Mouse (Mus musculus) ES-E14 (cell line): ENCODE measurements around the gene Gpatch11. TPM values are rescaled to one million over a fixed set of nuclear protein-coding genes. Genes with fewer than 3 reads are reported as not detected.

Source experiments
- DNase-seq: peaks from one replicate; pipeline ENCODE4 v3.0.0-alpha.2; 2013; ENCODE audit warnings: low read depth, low spot score
- H3K27ac ChIP-seq: 2 replicates; pipeline ENCODE4 v1.5.1; 2012; ENCODE audit warnings: low read depth, mild to moderate bottlenecking, low read length, moderate library complexity, mixed read lengths; ENCODE audit not compliant: poor library complexity, insufficient read depth, severe bottlenecking
- H3K36me3 ChIP-seq: 2 replicates; pipeline ENCODE4 v1.6.1; 2012; ENCODE audit warnings: mild to moderate bottlenecking, low read length, moderate library complexity, mixed read lengths; ENCODE audit not compliant: control insufficient read depth, poor library complexity, insufficient read depth, severe bottlenecking
- H3K4me1 ChIP-seq, 2 experiments: fragments of 150-350 bp in 1 of 2; sonication (generic) in 1 of 2; 2 replicates each; pipeline ENCODE4 v1.6.1; 2012; ENCODE audit warnings: low read length in 2 of 2, mild to moderate bottlenecking in 1 of 2, mixed read lengths in 1 of 2; ENCODE audit not compliant: control insufficient read depth in 2 of 2, insufficient read depth in 2 of 2, poor library complexity in 1 of 2
- H3K4me3 ChIP-seq, 2 experiments: fragments of 150-350 bp in 1 of 2; sonication (generic) in 1 of 2; 2 replicates each; pipeline ENCODE4 v1.5.1; 2012; ENCODE audit warnings: low read length in 2 of 2, low read depth in 1 of 2, mild to moderate bottlenecking in 1 of 2, mixed read lengths in 1 of 2; ENCODE audit not compliant: insufficient read depth in 1 of 2, poor library complexity in 1 of 2, severe bottlenecking in 1 of 2
- H3K9ac ChIP-seq: 2 replicates; pipeline ENCODE4 v1.6.1; 2012; ENCODE audit warnings: low read depth, mild to moderate bottlenecking, low read length, mixed read lengths; ENCODE audit not compliant: poor library complexity, insufficient read depth, severe bottlenecking
- H3K9me3 ChIP-seq: fragments of 150-350 bp; sonication (generic); 2 replicates; pipeline ENCODE4 v1.6.1; 2012; ENCODE audit warnings: low read depth, mild to moderate bottlenecking, low read length; ENCODE audit not compliant: control insufficient read depth, insufficient read depth
- CHD2 ChIP-seq: IDR thresholded peaks from 2 replicates; pipeline ENCODE4 v1.6.1; 2014; ENCODE audit warnings: mild to moderate bottlenecking, low read depth, low read length, inconsistent platforms
- HCFC1 ChIP-seq: IDR thresholded peaks from 2 replicates; pipeline ENCODE4 v1.6.1; 2012; ENCODE audit warnings: low read length, inconsistent platforms, borderline replicate concordance; ENCODE audit not compliant: insufficient read depth
- MAFK ChIP-seq: IDR thresholded peaks from 2 replicates; pipeline ENCODE4 v1.6.1; 2014; ENCODE audit warnings: mild to moderate bottlenecking, low read depth, low read length, inconsistent platforms; ENCODE audit not compliant: insufficient read depth
- ZC3H11A ChIP-seq: IDR thresholded peaks from 2 replicates; pipeline ENCODE4 v1.6.1; 2012; ENCODE audit warnings: low read depth, mild to moderate bottlenecking, inconsistent platforms, low read length, borderline replicate concordance
- ZNF384 ChIP-seq: IDR thresholded peaks from 2 replicates; pipeline ENCODE4 v1.6.1; 2012; ENCODE audit warnings: low read depth, low read length, inconsistent platforms
- in situ Hi-C, 2 experiments: fragments of 600-800 bp; cut with MboI; formaldehyde crosslinking; loops; one replicate each; pipeline ENCODE4 v1.15.1; 2025; ENCODE audit warnings: low sequenced_read_pairs in 2 of 2, inconsistent platforms in 1 of 2; ENCODE audit not compliant: unreplicated experiment in 2 of 2
- total RNA-seq: library from RNA; depleted of rRNA; stranded (reverse); fragments of 300-350 nt; gene quantifications from 2 replicates; pipeline ENCODE4 v1.2.3, GENCODE M21; 2012; rRNA removed

The Gpatch11 gene
- total RNA-seq, 1 experiment = 18.7 TPM

DNA sequence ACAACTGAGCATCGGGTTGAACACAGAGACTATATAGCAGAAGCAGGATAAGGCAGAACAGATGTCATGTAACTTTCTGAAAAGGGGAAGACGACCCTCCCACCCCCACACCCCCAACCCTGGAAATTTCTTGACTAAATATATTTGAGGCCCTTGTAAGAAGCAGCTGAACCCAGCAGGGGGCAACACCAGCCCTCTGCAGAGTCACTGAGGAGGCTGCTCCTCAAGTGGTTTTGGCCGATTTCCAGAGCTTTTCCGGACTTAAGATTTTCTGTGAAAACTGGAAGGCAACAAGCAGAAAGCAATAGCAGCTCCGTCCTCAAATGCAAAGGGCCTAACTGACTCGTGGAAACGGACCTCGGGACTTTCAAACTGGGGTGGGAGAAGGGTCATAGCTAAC lies 60.0 kb downstream of the Gpatch11 start:
- Histone ChIP-seq H3K9me3 (no peaks in the 10 kb centered on the region), H3K36me3 (0 out of 2 replicates have a peak, but pooled peaks cover 3% of the 10 kb centered on the region), H3K27ac (peak overlapping the region; percentile 7; the same call in 1 of the 2 replicates), H3K4me1 (0 out of 4 replicates have a peak, but pooled peaks cover 0 to 3% of the 10 kb centered on the region in 2 experiments), H3K4me3 (peak overlapping the region; percentile 48 to 66), H3K9ac (peak overlapping the region; percentile 68; the same call in 1 of the 2 replicates)
- DNase-seq = no peak
- in situ Hi-C loops = no loop called here
- TF ChIP-seq CHD2 (no peak), HCFC1 (no peak), ZC3H11A (no peak), ZNF384 (no peak), MAFK (no peak)

Other genes starting within 250 kb of the Gpatch11 start
- 13.6 and 15.2 TPM in 2 replicates for gene Strn, start 98.4 kb upstream of the Gpatch11 start, total RNA-seq
- 18.8 and 19.9 TPM in 2 replicates for gene Heatr5b, start 203 bp upstream of the Gpatch11 start, total RNA-seq
- gene Eif2ak2, start 47.0 kb downstream of the Gpatch11 start, total RNA-seq = 13.1 and 15.3 TPM in 2 replicates
- 3.5 and 7.9 TPM in 2 replicates for gene Sult6b1, start 71.4 kb downstream of the Gpatch11 start, total RNA-seq
- 42.5 and 48.6 TPM in 2 replicates for gene Cebpzos, start 80.9 kb downstream of the Gpatch11 start, total RNA-seq
- 53.6 and 68.4 TPM in 2 replicates for gene Cebpz, start 101.5 kb downstream of the Gpatch11 start, total RNA-seq
- gene Ndufaf7, start 101.6 kb downstream of the Gpatch11 start, total RNA-seq = 20.1 and 20.8 TPM in 2 replicates
- gene Prkd3, start 185.2 kb downstream of the Gpatch11 start, total RNA-seq = 23.0 and 25.7 TPM in 2 replicates
- 2.2 and 3.0 TPM in 2 replicates for gene Qpct, start 216.3 kb downstream of the Gpatch11 start, total RNA-seq